Mouse (Mus musculus) ES-E14 (cell line): ENCODE data around the gene AC129217.1.

Experiments
- HCFC1 ChIP-seq: IDR thresholded peaks from 2 replicates; pipeline ENCODE4 v1.6.1; 2012; ENCODE audit warnings: low read length, inconsistent platforms, borderline replicate concordance; ENCODE audit not compliant: insufficient read depth
- MAFK ChIP-seq: IDR thresholded peaks from 2 replicates; pipeline ENCODE4 v1.6.1; 2014; ENCODE audit warnings: mild to moderate bottlenecking, low read depth, low read length, inconsistent platforms; ENCODE audit not compliant: insufficient read depth
- ZC3H11A ChIP-seq: IDR thresholded peaks from 2 replicates; pipeline ENCODE4 v1.6.1; 2012; ENCODE audit warnings: low read depth, mild to moderate bottlenecking, inconsistent platforms, low read length, borderline replicate concordance
- ZNF384 ChIP-seq: IDR thresholded peaks from 2 replicates; pipeline ENCODE4 v1.6.1; 2012; ENCODE audit warnings: low read depth, low read length, inconsistent platforms

DNA sequence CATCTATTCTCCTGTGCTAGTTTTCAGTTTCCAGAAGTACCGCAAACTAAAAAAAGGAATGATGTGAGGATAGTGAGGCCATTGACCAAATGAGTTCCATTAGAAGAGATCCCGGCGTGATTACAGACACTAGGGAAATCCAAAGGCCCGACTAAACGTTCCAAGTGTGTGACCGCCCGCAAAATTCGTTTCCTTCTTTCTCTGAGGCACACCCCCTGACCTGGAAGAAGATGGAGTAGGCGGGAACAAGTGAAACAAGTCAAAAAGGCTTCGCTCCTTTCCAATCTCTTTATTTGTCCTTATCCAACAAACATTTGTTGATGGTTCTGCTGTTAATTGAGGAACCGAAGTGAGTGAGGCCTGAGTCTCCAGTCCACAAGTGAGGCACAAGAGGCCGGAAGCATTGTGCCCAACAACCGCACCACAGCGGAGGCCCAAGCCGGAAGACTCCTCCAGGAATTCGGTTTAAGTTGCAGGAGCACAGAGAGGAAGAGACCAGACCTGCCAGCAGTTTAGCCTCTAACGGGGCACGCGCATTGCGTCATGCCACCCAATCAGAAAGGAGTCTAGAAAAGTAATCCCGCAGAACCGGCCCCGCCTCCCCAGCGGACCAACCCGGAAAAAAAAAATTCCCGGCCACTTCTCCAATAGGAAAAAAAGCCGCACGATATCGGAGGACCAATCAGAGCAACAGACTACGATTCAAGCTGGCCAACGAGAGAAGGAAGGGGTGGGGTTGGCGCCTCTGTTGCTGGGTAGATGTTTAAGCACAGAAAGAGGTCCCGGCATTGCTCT is 10.6 kb upstream of the AC129217.1 start, which contains the start of gene Ttc9c:
- TF ChIP-seq ZNF384 (peak; percentile 94), MAFK (no peak), HCFC1 (peak; percentile 53; the same call in 1 of the 2 replicates), ZC3H11A (no peak)
